Mouse (Mus musculus): ENCODE results near the gene Cdh3. TPM values are rescaled to one million over a fixed set of nuclear protein-coding genes. Genes with fewer than 3 reads are reported as not detected.

The Cdh3 gene
- polyA plus RNA-seq (2014; fragmentation: Nextera tagmentation; extraction: Ambion mirVana), result 18.1 and 18.4 TPM in 2 replicates

GRCm38 (mm10) chr8:106510365-106510975 is at the start of gene Cdh3:
Gene Cdh3 (plus strand): TSS chr8:106510891.
- peaks cover 27% of the 10 kb centered on the region for H3K4me1 ChIP-seq (ENCODE audit: control insufficient read depth, insufficient read depth, low read length)
- H3K9ac ChIP-seq (replicated peaks; ENCODE audit: low read depth, low read length), result peak within 1 kb of the TSS; percentile 53
- peak within 1 kb of the TSS; percentile 79 for H3K4me2 ChIP-seq (replicated peaks; ENCODE audit: low read depth, low read length)
- ATAC-seq (ENCODE audit: insufficient number of reproducible peaks, insufficient read depth, low FRiP score, low read depth), result peak; percentile 84
- no peaks in the 10 kb centered on the region for H3K9me3 ChIP-seq (ENCODE audit: control insufficient read depth, low read depth, low read length)
- H3K27me3 ChIP-seq (ENCODE audit: control insufficient read depth, insufficient read depth, low read length), result no peaks in the 10 kb centered on the region
- 1% methylated on average over 34 of the region's 34 CpGs for WGBS
- H3K4me3 ChIP-seq (ENCODE audit: low read depth, low read length), result peak within 1 kb of the TSS; percentile 53
- no peaks in the 10 kb centered on the region for H3K36me3 ChIP-seq (ENCODE audit: control insufficient read depth, insufficient read depth, low read length)
- H3K27ac ChIP-seq (ENCODE audit: low read length), result peak within 1 kb of the TSS; percentile 84

GRCm38 (mm10) chr8:106462131-106462530 is 48.6 kb upstream of the Cdh3 start:
- Histone ChIP-seq H3K27me3 (ENCODE audit: control insufficient read depth, insufficient read depth, low read length) (no peaks in the 10 kb centered on the region), H3K4me2 (replicated peaks; ENCODE audit: low read depth, low read length) (no peak overlapping the region), H3K4me3 (ENCODE audit: low read depth, low read length) (no peak overlapping the region), H3K4me1 (ENCODE audit: control insufficient read depth, insufficient read depth, low read length) (no peaks in the 10 kb centered on the region), H3K9ac (replicated peaks; ENCODE audit: low read depth, low read length) (no peak overlapping the region), H3K27ac (ENCODE audit: low read length) (no peak overlapping the region), H3K36me3 (ENCODE audit: control insufficient read depth, insufficient read depth, low read length) (no peaks in the 10 kb centered on the region), H3K9me3 (ENCODE audit: control insufficient read depth, low read depth, low read length) (no peaks in the 10 kb centered on the region)
- no peak for ATAC-seq (ENCODE audit: insufficient number of reproducible peaks, insufficient read depth, low FRiP score, low read depth)
- WGBS, result 50% methylated on average over 5 of the region's 5 CpGs

GRCm38 (mm10) chr8:106463795-106464194 is 46.9 kb upstream of the Cdh3 start:
- WGBS, result 83% methylated on average over 6 of the region's 6 CpGs
- ATAC-seq (ENCODE audit: insufficient number of reproducible peaks, insufficient read depth, low FRiP score, low read depth), result no peak
- H3K27ac ChIP-seq (ENCODE audit: low read length), result no peak overlapping the region
- no peaks in the 10 kb centered on the region for H3K9me3 ChIP-seq (ENCODE audit: control insufficient read depth, low read depth, low read length)
- no peak overlapping the region for H3K9ac ChIP-seq (replicated peaks; ENCODE audit: low read depth, low read length)
- no peaks in the 10 kb centered on the region for H3K36me3 ChIP-seq (ENCODE audit: control insufficient read depth, insufficient read depth, low read length)
- no peak overlapping the region for H3K4me3 ChIP-seq (ENCODE audit: low read depth, low read length)
- H3K4me1 ChIP-seq (ENCODE audit: control insufficient read depth, insufficient read depth, low read length), result no peaks in the 10 kb centered on the region
- H3K4me2 ChIP-seq (replicated peaks; ENCODE audit: low read depth, low read length), result no peak overlapping the region
- no peaks in the 10 kb centered on the region for H3K27me3 ChIP-seq (ENCODE audit: control insufficient read depth, insufficient read depth, low read length)

GRCm38 (mm10) chr8:106469485-106469884 is 41.2 kb upstream of the Cdh3 start:
- Histone ChIP-seq H3K27ac (ENCODE audit: low read length) (no peak overlapping the region), H3K4me3 (ENCODE audit: low read depth, low read length) (no peak overlapping the region), H3K36me3 (ENCODE audit: control insufficient read depth, insufficient read depth, low read length) (no peaks in the 10 kb centered on the region), H3K27me3 (ENCODE audit: control insufficient read depth, insufficient read depth, low read length) (no peaks in the 10 kb centered on the region), H3K9me3 (ENCODE audit: control insufficient read depth, low read depth, low read length) (no peaks in the 10 kb centered on the region), H3K9ac (replicated peaks; ENCODE audit: low read depth, low read length) (no peak overlapping the region), H3K4me1 (ENCODE audit: control insufficient read depth, insufficient read depth, low read length) (no peaks in the 10 kb centered on the region), H3K4me2 (replicated peaks; ENCODE audit: low read depth, low read length) (no peak overlapping the region)
- no peak for ATAC-seq (ENCODE audit: insufficient number of reproducible peaks, insufficient read depth, low FRiP score, low read depth)
- 39% methylated on average over 7 of the region's 7 CpGs for WGBS

GRCm38 (mm10) chr8:106474001-106474400 is 36.7 kb upstream of the Cdh3 start:
- Histone ChIP-seq H3K4me2 (replicated peaks; ENCODE audit: low read depth, low read length) (no peak overlapping the region), H3K36me3 (ENCODE audit: control insufficient read depth, insufficient read depth, low read length) (no peaks in the 10 kb centered on the region), H3K4me3 (ENCODE audit: low read depth, low read length) (no peak overlapping the region), H3K4me1 (ENCODE audit: control insufficient read depth, insufficient read depth, low read length) (no peaks in the 10 kb centered on the region), H3K27me3 (ENCODE audit: control insufficient read depth, insufficient read depth, low read length) (no peaks in the 10 kb centered on the region), H3K27ac (ENCODE audit: low read length) (no peak overlapping the region), H3K9me3 (ENCODE audit: control insufficient read depth, low read depth, low read length) (no peaks in the 10 kb centered on the region), H3K9ac (replicated peaks; ENCODE audit: low read depth, low read length) (no peak overlapping the region)
- WGBS, result 77% methylated on average over 5 of the region's 5 CpGs
- ATAC-seq (ENCODE audit: insufficient number of reproducible peaks, insufficient read depth, low FRiP score, low read depth), result no peak

GRCm38 (mm10) chr8:106500018-106500685 is 10.5 kb upstream of the Cdh3 start, which contains the start of gene 6030452D12Rik:
Gene 6030452D12Rik (plus strand): TSS chr8:106500522.
- no peaks in the 10 kb centered on the region; the same call in 1 of the 2 replicates for H3K9me3 ChIP-seq (ENCODE audit: control insufficient read depth, low read depth, low read length)
- H3K27ac ChIP-seq (ENCODE audit: low read length), result peak within 1 kb of the TSS; percentile 75
- no peak for ATAC-seq (ENCODE audit: insufficient number of reproducible peaks, insufficient read depth, low FRiP score, low read depth)
- no peak within 1 kb of the TSS for H3K4me3 ChIP-seq (ENCODE audit: low read depth, low read length)
- H3K27me3 ChIP-seq (ENCODE audit: control insufficient read depth, insufficient read depth, low read length), result no peaks in the 10 kb centered on the region
- H3K4me1 ChIP-seq (ENCODE audit: control insufficient read depth, insufficient read depth, low read length), result peaks cover 6% of the 10 kb centered on the region; the same call in 1 of the 2 replicates
- H3K36me3 ChIP-seq (ENCODE audit: control insufficient read depth, insufficient read depth, low read length), result no peaks in the 10 kb centered on the region
- no peak within 1 kb of the TSS for H3K9ac ChIP-seq (replicated peaks; ENCODE audit: low read depth, low read length)
- H3K4me2 ChIP-seq (replicated peaks; ENCODE audit: low read depth, low read length), result no peak within 1 kb of the TSS
- 40% methylated on average over 8 of the region's 8 CpGs for WGBS

GRCm38 (mm10) chr8:106504241-106504640 is 6.5 kb upstream of the Cdh3 start:
- Histone ChIP-seq H3K27me3 (ENCODE audit: control insufficient read depth, insufficient read depth, low read length) (no peaks in the 10 kb centered on the region), H3K4me2 (replicated peaks; ENCODE audit: low read depth, low read length) (no peak overlapping the region), H3K9ac (replicated peaks; ENCODE audit: low read depth, low read length) (no peak overlapping the region), H3K4me3 (ENCODE audit: low read depth, low read length) (no peak overlapping the region), H3K27ac (ENCODE audit: low read length) (no peak overlapping the region), H3K4me1 (ENCODE audit: control insufficient read depth, insufficient read depth, low read length) (peaks cover 28% of the 10 kb centered on the region), H3K36me3 (ENCODE audit: control insufficient read depth, insufficient read depth, low read length) (no peaks in the 10 kb centered on the region), H3K9me3 (ENCODE audit: control insufficient read depth, low read depth, low read length) (no peaks in the 10 kb centered on the region; the same call in 1 of the 2 replicates)
- ATAC-seq (ENCODE audit: insufficient number of reproducible peaks, insufficient read depth, low FRiP score, low read depth), result no peak
- 93% methylated on average over 7 of the region's 7 CpGs for WGBS

- no peak overlapping the region for H3K4me3 ChIP-seq (ENCODE audit: low read depth, low read length)
- H3K4me1 ChIP-seq (ENCODE audit: control insufficient read depth, insufficient read depth, low read length), result peaks cover 26% of the 10 kb centered on the region
- no peaks in the 10 kb centered on the region for H3K27me3 ChIP-seq (ENCODE audit: control insufficient read depth, insufficient read depth, low read length)
- H3K9ac ChIP-seq (replicated peaks; ENCODE audit: low read depth, low read length), result no peak overlapping the region
- 34% methylated on average over 10 of the region's 10 CpGs for WGBS
- H3K9me3 ChIP-seq (ENCODE audit: control insufficient read depth, low read depth, low read length), result no peaks in the 10 kb centered on the region
- no peaks in the 10 kb centered on the region for H3K36me3 ChIP-seq (ENCODE audit: control insufficient read depth, insufficient read depth, low read length)
- no peak overlapping the region for H3K4me2 ChIP-seq (replicated peaks; ENCODE audit: low read depth, low read length)
- H3K27ac ChIP-seq (ENCODE audit: low read length), result peak overlapping the region; percentile 70; the same call in 1 of the 2 replicates
- no peak for ATAC-seq (ENCODE audit: insufficient number of reproducible peaks, insufficient read depth, low FRiP score, low read depth)
Measured at GRCm38 (mm10) chr8:106505328-106505965, 5.2 kb upstream of the Cdh3 start.
